Mouse (Mus musculus) MEL (cell line): ENCODE results near the gene Vac14. TPM values are rescaled to one million over a fixed set of nuclear protein-coding genes. Genes with fewer than 3 reads are reported as not detected.

Experiments
- DNase-seq: peaks from one replicate; pipeline ENCODE4 v3.0.0; 2011; ENCODE audit warnings: low read depth, low spot score
- H3K27ac ChIP-seq: 2 replicates; pipeline ENCODE4 v1.5.1; 2012; ENCODE audit warnings: low read depth, mild to moderate bottlenecking, control low read depth, low read length, moderate library complexity; ENCODE audit not compliant: control insufficient read depth
- H3K27me3 ChIP-seq, 2 experiments: fragments of 150-350 bp in 1 of 2; sonication (generic) in 1 of 2; 2 replicates each; pipeline ENCODE4 v1.6.1; 2012; ENCODE audit warnings: low read length in 2 of 2, mild to moderate bottlenecking in 2 of 2, improper control_type of control experiment in 1 of 2, moderate library complexity in 1 of 2; ENCODE audit not compliant: insufficient read depth in 2 of 2, control insufficient read depth in 1 of 2
- H3K36me3 ChIP-seq, 2 experiments: 2 replicates each; pipeline ENCODE4 v1.6.1; 2012 to 2014; ENCODE audit warnings: low read length in 2 of 2, improper control_type of control experiment in 1 of 2, inconsistent platforms in 1 of 2, mild to moderate bottlenecking in 1 of 2; ENCODE audit not compliant: insufficient read depth in 2 of 2, control insufficient read depth in 1 of 2
- H3K4me1 ChIP-seq, 2 experiments: fragments of 150-350 bp in 1 of 2; sonication (generic) in 1 of 2; 2 replicates each; pipeline ENCODE4 v1.6.1; 2012; ENCODE audit warnings: low read length in 2 of 2, improper control_type of control experiment in 1 of 2, mild to moderate bottlenecking in 1 of 2; ENCODE audit not compliant: insufficient read depth in 2 of 2, control insufficient read depth in 1 of 2
- H3K4me3 ChIP-seq, 2 experiments: fragments of 150-350 bp in 1 of 2; sonication (generic) in 1 of 2; 2 replicates each; pipeline ENCODE4 v1.5.1; 2012; ENCODE audit warnings: low read depth in 2 of 2, low read length in 2 of 2, mild to moderate bottlenecking in 2 of 2, moderate library complexity in 2 of 2, control low read depth in 1 of 2, improper control_type of control experiment in 1 of 2; ENCODE audit not compliant: control insufficient read depth in 1 of 2, insufficient read depth in 1 of 2
- H3K79me2 ChIP-seq: 2 replicates; pipeline ENCODE4 v1.6.1; 2012; ENCODE audit warnings: mild to moderate bottlenecking, low read length, moderate library complexity; ENCODE audit not compliant: control insufficient read depth, poor library complexity, insufficient read depth
- H3K9ac ChIP-seq: 2 replicates; pipeline ENCODE4 v1.6.1; 2012; ENCODE audit warnings: low read depth, mild to moderate bottlenecking, control low read depth, low read length, moderate library complexity; ENCODE audit not compliant: control insufficient read depth, poor library complexity, severe bottlenecking
- H3K9me3 ChIP-seq: fragments of 150-350 bp; sonication (generic); replicated peaks from 2 replicates; pipeline ENCODE4 v1.6.1; 2012; ENCODE audit warnings: mild to moderate bottlenecking, low read length, improper control_type of control experiment, moderate library complexity; ENCODE audit not compliant: insufficient read depth
- CHD1 ChIP-seq: IDR thresholded peaks from 2 replicates; pipeline ENCODE4 v1.6.1; 2012; ENCODE audit warnings: low read depth, mild to moderate bottlenecking, inconsistent platforms, low read length, improper control_type of control experiment
- CHD2 ChIP-seq: IDR thresholded peaks from 2 replicates; pipeline ENCODE4 v1.6.1; 2011; ENCODE audit warnings: low read length, improper control_type of control experiment
- CTCF ChIP-seq, 3 experiments: IDR thresholded peaks in 2 of 3; conservative IDR thresholded peaks in 1 of 3; 2 replicates each; pipeline ENCODE4 v1.5.1; 2011 to 2012; ENCODE audit warnings: low read length in 3 of 3, low read depth in 2 of 3, mild to moderate bottlenecking in 2 of 3, improper control_type of control experiment in 1 of 3, inconsistent platforms in 1 of 3, mixed read lengths in 1 of 3, moderate library complexity in 1 of 3; ENCODE audit not compliant: control insufficient read depth in 1 of 3, insufficient read depth in 1 of 3, poor library complexity in 1 of 3, severe bottlenecking in 1 of 3
- E2F4 ChIP-seq: IDR thresholded peaks from 2 replicates; pipeline ENCODE4 v1.6.1; 2011; ENCODE audit warnings: low read depth, low read length, improper control_type of control experiment, borderline replicate concordance
- ELF1 ChIP-seq: IDR thresholded peaks from 2 replicates; pipeline ENCODE4 v1.6.1; 2014; ENCODE audit warnings: low read depth, mild to moderate bottlenecking, inconsistent platforms, low read length, improper control_type of control experiment, moderate library complexity
- EP300 ChIP-seq, 2 experiments: IDR thresholded peaks; 2 replicates each; pipeline ENCODE4 v1.6.1; 2011; ENCODE audit warnings: improper control_type of control experiment in 2 of 2, low read length in 2 of 2, low read depth in 1 of 2, mild to moderate bottlenecking in 1 of 2
- ETS1 ChIP-seq: IDR thresholded peaks from 2 replicates; pipeline ENCODE4 v1.6.1; 2012; ENCODE audit warnings: low read depth, mild to moderate bottlenecking, inconsistent platforms, low read length, improper control_type of control experiment, moderate library complexity
- KAT2A ChIP-seq: conservative IDR thresholded peaks from 2 replicates; pipeline ENCODE4 v1.6.1; 2012; ENCODE audit warnings: low read depth, low read length, improper control_type of control experiment, inconsistent platforms
- MAX ChIP-seq: IDR thresholded peaks from 2 replicates; pipeline ENCODE4 v1.6.1; 2011; ENCODE audit warnings: low read length, improper control_type of control experiment
- MAZ ChIP-seq: IDR thresholded peaks from 2 replicates; pipeline ENCODE4 v1.6.1; 2012; ENCODE audit warnings: low read depth, mild to moderate bottlenecking, inconsistent platforms, low read length, improper control_type of control experiment
- MEF2A ChIP-seq: IDR thresholded peaks from 2 replicates; pipeline ENCODE4 v1.6.1; 2014; ENCODE audit warnings: low read depth, mild to moderate bottlenecking, inconsistent platforms, low read length, improper control_type of control experiment; ENCODE audit not compliant: poor library complexity, insufficient replicate concordance, severe bottlenecking; ENCODE audit errors: extremely low read depth
- MXI1 ChIP-seq: IDR thresholded peaks from 2 replicates; pipeline ENCODE4 v1.6.1; 2011; ENCODE audit warnings: mild to moderate bottlenecking, low read depth, low read length, improper control_type of control experiment
- MYB ChIP-seq: IDR thresholded peaks from 2 replicates; pipeline ENCODE4 v1.6.1; 2011; ENCODE audit warnings: mild to moderate bottlenecking, low read depth, low read length, improper control_type of control experiment
- MYC ChIP-seq: IDR thresholded peaks from 2 replicates; pipeline ENCODE4 v1.6.1; 2011; ENCODE audit warnings: low read depth, mild to moderate bottlenecking, low read length, improper control_type of control experiment, moderate library complexity
- NRF1 ChIP-seq: IDR thresholded peaks from 2 replicates; pipeline ENCODE4 v1.6.1; 2014; ENCODE audit warnings: low read depth, mild to moderate bottlenecking, inconsistent platforms, low read length, improper control_type of control experiment, moderate library complexity; ENCODE audit not compliant: poor library complexity, insufficient read depth, severe bottlenecking
- POLR2A ChIP-seq, 2 experiments: IDR thresholded peaks; 2 replicates each; pipeline ENCODE4 v1.6.1; 2011 to 2012; ENCODE audit warnings: low read length in 2 of 2, mild to moderate bottlenecking in 2 of 2, control low read depth in 1 of 2, improper control_type of control experiment in 1 of 2, low read depth in 1 of 2, moderate library complexity in 1 of 2; ENCODE audit not compliant: control insufficient read depth in 1 of 2, insufficient read depth in 1 of 2, poor library complexity in 1 of 2
- POLR2AphosphoS2 ChIP-seq: IDR thresholded peaks from 2 replicates; pipeline ENCODE4 v1.6.1; 2011; ENCODE audit warnings: low read length, improper control_type of control experiment
- RAD21 ChIP-seq: IDR thresholded peaks from 2 replicates; pipeline ENCODE4 v1.6.1; 2011; ENCODE audit warnings: mild to moderate bottlenecking, low read depth, low read length, improper control_type of control experiment
- RCOR1 ChIP-seq: IDR thresholded peaks from 2 replicates; pipeline ENCODE4 v1.6.1; 2012; ENCODE audit warnings: low read depth, mild to moderate bottlenecking, inconsistent platforms, low read length, improper control_type of control experiment
- SIN3A ChIP-seq: IDR thresholded peaks from 2 replicates; pipeline ENCODE4 v1.6.1; 2012; ENCODE audit warnings: low read length, improper control_type of control experiment, inconsistent platforms
- TAL1 ChIP-seq: IDR thresholded peaks from 2 replicates; pipeline ENCODE4 v1.6.1; 2012; ENCODE audit warnings: mild to moderate bottlenecking, inconsistent platforms, low read length, moderate library complexity, mixed read lengths
- TBP ChIP-seq: IDR thresholded peaks from 2 replicates; pipeline ENCODE4 v1.8.0; 2011; ENCODE audit warnings: low read depth, low read length, improper control_type of control experiment
- UBTF ChIP-seq: IDR thresholded peaks from 2 replicates; pipeline ENCODE4 v1.6.1; 2012; ENCODE audit warnings: low read depth, mild to moderate bottlenecking, inconsistent platforms, low read length, improper control_type of control experiment, moderate library complexity, borderline replicate concordance; ENCODE audit not compliant: insufficient read depth
- USF2 ChIP-seq, 2 experiments: IDR thresholded peaks; 2 replicates each; pipeline ENCODE4 v1.6.1; 2011 to 2012; ENCODE audit warnings: improper control_type of control experiment in 2 of 2, low read length in 2 of 2, borderline replicate concordance in 1 of 2, inconsistent platforms in 1 of 2, low read depth in 1 of 2, mild to moderate bottlenecking in 1 of 2; ENCODE audit not compliant: insufficient read depth in 1 of 2
- ZKSCAN1 ChIP-seq: IDR thresholded peaks from 2 replicates; pipeline ENCODE4 v1.6.1; 2012; ENCODE audit warnings: low read depth, mild to moderate bottlenecking, inconsistent platforms, low read length, improper control_type of control experiment, moderate library complexity
- ZMIZ1 ChIP-seq: IDR thresholded peaks from 2 replicates; pipeline ENCODE4 v1.6.1; 2012; ENCODE audit warnings: low read depth, mild to moderate bottlenecking, inconsistent platforms, low read length, improper control_type of control experiment, moderate library complexity
- polyA plus RNA-seq, 2 experiments: library from polyadenylated mRNA; stranded (reverse) in 1 of 2; unstranded in 1 of 2; fragments of >175 nt in 1 of 2; fragments of >200 nt in 1 of 2; gene quantifications; 2 replicates each; pipeline versions ENCODE4 v1.2.1 to v1.2.4; 2012; ENCODE audit warnings: low replicate concordance in 2 of 2, low read depth in 1 of 2; ENCODE audit not compliant: insufficient read length in 2 of 2, insufficient read depth in 1 of 2, missing spikeins in 1 of 2
- total RNA-seq: library from RNA; depleted of rRNA; stranded (reverse); fragments of 300-350 nt; gene quantifications from 2 replicates; pipeline ENCODE4 v1.2.3, GENCODE M21; 2012

Gene Vac14
- total and polyA plus RNA-seq, 3 experiments, result 31.7 to 86.0 TPM; not detected in 1

GRCm38 (mm10) chr8:110713073-110713472 lies 94.7 kb downstream of the Vac14 start:
- no peaks in the 10 kb centered on the region for H3K36me3 ChIP-seq
- no peak for TF ChIP-seq E2F4
- no peak for TF ChIP-seq MAX
- no peak for TF ChIP-seq ZMIZ1
- no peak for TF ChIP-seq RCOR1
- no peak for TF ChIP-seq RAD21
- no peak for TF ChIP-seq TBP
- TF ChIP-seq, all 39 proteins: peak for 0
- Histone ChIP-seq H3K79me2 (no peaks in the 10 kb centered on the region), H3K27me3 (no peaks in the 10 kb centered on the region), H3K9ac (no peak overlapping the region), H3K4me3 (no peak overlapping the region), H3K4me1 (no peaks in the 10 kb centered on the region), H3K27ac (no peak overlapping the region), H3K9me3 (no peaks in the 10 kb centered on the region)
- DNase-seq, result no peak

- Histone ChIP-seq H3K36me3 (no peaks in the 10 kb centered on the region), H3K4me1 (no peaks in the 10 kb centered on the region), H3K27ac (no peak overlapping the region), H3K27me3 (no peaks in the 10 kb centered on the region), H3K4me3 (no peak overlapping the region), H3K9ac (no peak overlapping the region), H3K9me3 (no peaks in the 10 kb centered on the region), H3K79me2 (no peaks in the 10 kb centered on the region)
- DNase-seq, result no peak
- no peak for TF ChIP-seq CHD1
- TF ChIP-seq ETS1, result no peak
- TF ChIP-seq MXI1, result no peak
- TF ChIP-seq POLR2AphosphoS2, result no peak
- TF ChIP-seq MEF2A, result no peak
- no peak for TF ChIP-seq MAZ
- TF ChIP-seq MYB, result no peak
- TF ChIP-seq POLR2A (IDR thresholded peaks at IDR 0.05; ENCODE audit: control insufficient read depth in 1 of 2, insufficient read depth in 1 of 2, low read depth in 1 of 2, low read length in 2 of 2, poor library complexity in 1 of 2), result no peak
- TF ChIP-seq EP300 (IDR thresholded peaks at IDR 0.05; ENCODE audit: low read depth in 1 of 2, low read length in 2 of 2), result no peak
- no peak for TF ChIP-seq TAL1
- TF ChIP-seq CHD2, result no peak
- TF ChIP-seq CTCF (IDR thresholded peaks at IDR 0.05 in 2 of 3, conservative IDR thresholded peaks at IDR 0.05 in 1 of 3; ENCODE audit: control insufficient read depth in 1 of 3, insufficient read depth in 1 of 3, low read depth in 2 of 3, low read length in 3 of 3, poor library complexity in 1 of 3, severe bottlenecking in 1 of 3), result no peak
- no peak for TF ChIP-seq ZKSCAN1
- TF ChIP-seq KAT2A, result no peak
- no peak for TF ChIP-seq UBTF
- TF ChIP-seq SIN3A, result no peak
- no peak for TF ChIP-seq ELF1
- TF ChIP-seq MYC, result no peak
- TF ChIP-seq NRF1, result no peak
- no peak for TF ChIP-seq USF2 (IDR thresholded peaks at IDR 0.05; ENCODE audit: borderline replicate concordance in 1 of 2, insufficient read depth in 1 of 2, low read depth in 1 of 2, low read length in 2 of 2)
Measured at GRCm38 (mm10) chr8:110714827-110715519, 96.6 kb downstream of the Vac14 start.
